Mouse (Mus musculus): Measurements from ENCODE around the gene Med13l. TPM values are rescaled to one million over a fixed set of nuclear protein-coding genes. Genes with fewer than 3 reads are reported as not detected.

Med13l gene
- total RNA-seq, 2 experiments from 2014 or later: 136 to 166 TPM

- no peak for ATAC-seq (replicated peaks; ENCODE audit: low FRiP score, poor library complexity, severe bottlenecking)
These were observed 59.9 kb downstream of the Med13l start for GRCm38 (mm10) chr5:118620330-118620910.

GRCm38 (mm10) chr5:118621877-118622276, 61.4 kb downstream of the Med13l start:
- ATAC-seq (replicated peaks; ENCODE audit: low FRiP score, poor library complexity, severe bottlenecking): no peak

DNA sequence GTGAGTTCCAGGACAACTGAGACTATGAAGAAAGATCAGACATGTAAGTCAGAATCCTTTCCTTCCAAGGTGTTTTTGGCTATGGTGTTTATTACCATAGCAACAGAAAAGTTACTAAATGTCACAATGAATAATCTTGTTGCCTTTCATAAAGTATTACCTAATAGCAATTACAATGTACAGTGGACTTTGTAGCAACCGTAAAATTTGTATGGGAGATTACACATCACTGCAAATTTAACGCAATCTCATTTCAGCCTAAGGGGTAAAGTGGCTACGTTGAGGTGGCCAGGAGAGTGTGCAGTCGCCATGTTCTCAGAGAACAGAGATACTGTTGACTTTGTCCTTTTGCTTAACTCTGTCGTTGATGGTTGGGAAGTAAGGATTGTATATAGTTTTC, 61.9 kb downstream of the Med13l start:
- ATAC-seq (replicated peaks; ENCODE audit: low FRiP score, poor library complexity, severe bottlenecking): no peak

- no peak for ATAC-seq (replicated peaks; ENCODE audit: low FRiP score, poor library complexity, severe bottlenecking)
These were observed 63.3 kb downstream of the Med13l start for GRCm38 (mm10) chr5:118623797-118624196.

- no peak for ATAC-seq (replicated peaks; ENCODE audit: low FRiP score, poor library complexity, severe bottlenecking)
These were observed 67.2 kb downstream of the Med13l start for GRCm38 (mm10) chr5:118627630-118628029.

DNA sequence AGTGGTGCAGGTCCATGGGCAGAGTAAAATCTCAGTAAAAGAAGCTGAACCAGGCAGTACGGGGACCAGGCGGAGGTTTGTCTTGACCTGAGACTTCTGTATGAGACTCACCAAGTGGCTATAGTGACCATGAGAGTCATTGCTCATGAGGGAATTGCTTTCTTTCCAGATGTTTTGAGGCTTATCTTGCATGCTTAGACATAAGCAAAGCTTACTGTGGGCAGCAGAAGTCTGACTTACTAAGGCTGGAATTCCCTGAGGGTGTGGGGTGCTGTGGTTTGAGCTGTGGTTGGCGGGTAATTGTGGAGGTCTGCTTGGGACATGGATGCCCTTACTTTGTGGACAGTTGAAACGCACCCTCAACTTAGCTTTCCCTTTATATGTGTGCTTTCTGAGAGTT, 67.7 kb downstream of the Med13l start:
- ATAC-seq (replicated peaks; ENCODE audit: low FRiP score, poor library complexity, severe bottlenecking): no peak

- no peak for ATAC-seq (replicated peaks; ENCODE audit: low FRiP score, poor library complexity, severe bottlenecking)
These were observed 71.9 kb downstream of the Med13l start for GRCm38 (mm10) chr5:118632346-118632745.

DNA sequence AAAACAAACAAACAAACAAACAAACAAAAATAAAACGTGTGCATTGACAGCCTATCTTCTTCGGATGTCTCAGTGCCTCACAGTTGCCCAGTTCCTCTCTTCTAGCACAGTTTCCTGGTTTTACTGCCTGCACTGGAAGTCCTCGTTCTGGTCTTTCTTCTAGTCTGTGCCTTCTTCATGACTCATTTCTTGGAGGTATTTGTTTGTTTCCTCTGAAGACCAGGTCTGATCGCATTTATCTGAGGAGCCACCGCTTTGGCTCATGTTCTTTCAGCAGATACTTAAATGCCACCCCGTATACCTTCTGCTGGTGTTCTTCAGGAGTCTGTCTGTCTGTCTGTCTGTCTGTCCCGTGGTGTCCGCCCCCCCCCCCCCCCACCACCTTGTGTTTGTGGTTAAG, 72.6 kb downstream of the Med13l start:
- ATAC-seq (replicated peaks; ENCODE audit: low FRiP score, poor library complexity, severe bottlenecking): no peak

GRCm38 (mm10) chr5:118635476-118636187, 75.2 kb downstream of the Med13l start:
- no peak for ATAC-seq (replicated peaks; ENCODE audit: low FRiP score, poor library complexity, severe bottlenecking)

DNA sequence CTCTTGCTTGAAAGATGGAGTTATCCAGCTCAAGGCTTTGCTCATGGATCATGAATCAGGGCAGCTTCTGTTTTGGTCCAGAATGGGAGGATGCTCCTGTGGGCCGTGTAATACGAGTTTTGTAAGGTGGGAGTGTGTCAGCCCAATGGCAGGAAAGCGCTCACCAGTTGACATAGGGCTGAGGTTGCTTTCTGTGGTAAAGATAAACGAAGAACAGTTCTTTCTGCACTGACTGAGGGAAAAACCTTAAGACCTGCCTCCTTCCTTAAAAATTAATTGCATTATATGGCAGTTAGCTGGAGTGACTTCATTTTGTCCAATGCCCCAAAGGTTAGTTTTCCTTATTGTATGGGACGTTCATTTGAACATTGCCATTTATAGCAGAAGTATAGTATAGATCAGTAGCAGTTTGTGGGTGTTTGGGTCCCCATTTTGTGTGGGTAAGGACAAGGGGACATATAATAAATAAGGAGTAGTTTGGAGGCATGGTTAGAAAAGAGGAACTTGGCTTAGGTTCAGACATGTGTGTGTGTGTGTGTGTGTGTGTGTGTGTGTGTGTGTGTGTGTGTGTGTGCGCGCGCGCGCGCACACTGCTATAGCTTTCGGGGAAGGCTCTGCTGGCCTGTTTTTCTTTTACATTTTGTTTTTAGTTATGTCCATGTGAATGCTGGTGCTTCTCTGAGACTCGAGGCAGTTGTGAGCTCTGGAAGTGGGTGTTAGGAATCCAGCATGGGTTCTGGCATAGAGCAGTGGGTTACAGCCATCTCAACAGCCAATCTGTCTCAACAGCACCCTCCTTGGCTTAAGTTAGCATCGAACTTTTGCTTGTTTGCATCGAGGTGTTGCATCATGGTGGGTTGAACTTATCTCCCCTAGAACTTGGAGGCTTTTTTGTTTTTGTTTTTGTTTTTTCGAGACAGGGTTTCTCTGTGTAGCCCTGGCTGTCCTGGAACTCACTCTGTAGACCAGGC, 76.2 kb downstream of the Med13l start:
- ATAC-seq (replicated peaks; ENCODE audit: low FRiP score, poor library complexity, severe bottlenecking): no peak

- ATAC-seq (replicated peaks; ENCODE audit: low FRiP score, poor library complexity, severe bottlenecking): no peak
These were observed 77.5 kb downstream of the Med13l start for GRCm38 (mm10) chr5:118637931-118638330.

GRCm38 (mm10) chr5:118638534-118639109, 78.1 kb downstream of the Med13l start:
- 0 out of 2 replicates have a peak, but pooled peaks have one; percentile 26 for ATAC-seq (replicated peaks; ENCODE audit: low FRiP score, poor library complexity, severe bottlenecking)

GRCm38 (mm10) chr5:118639117-118639707, 78.7 kb downstream of the Med13l start:
- no peak for ATAC-seq (replicated peaks; ENCODE audit: low FRiP score, poor library complexity, severe bottlenecking)

DNA sequence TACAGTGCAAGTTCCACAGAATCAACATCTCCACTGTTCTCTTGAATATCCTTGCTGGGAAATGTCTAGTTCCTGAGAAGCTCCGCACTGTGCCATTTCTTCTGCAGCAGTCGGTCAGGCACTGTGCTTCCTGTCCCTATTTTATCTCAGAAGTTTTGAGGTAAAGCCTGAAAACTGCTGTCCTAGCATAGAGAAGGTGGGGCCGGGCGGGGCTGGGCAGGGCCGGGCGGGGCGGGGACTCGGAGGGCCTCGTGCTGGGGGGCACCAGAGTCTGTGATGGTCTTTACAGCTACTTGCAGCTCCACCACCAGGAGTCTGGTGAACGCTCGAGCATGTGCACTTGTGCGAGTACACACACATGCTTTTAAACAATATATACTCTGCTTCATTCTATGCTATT, 83.6 kb downstream of the Med13l start:
- ATAC-seq (replicated peaks; ENCODE audit: low FRiP score, poor library complexity, severe bottlenecking): no peak

DNA sequence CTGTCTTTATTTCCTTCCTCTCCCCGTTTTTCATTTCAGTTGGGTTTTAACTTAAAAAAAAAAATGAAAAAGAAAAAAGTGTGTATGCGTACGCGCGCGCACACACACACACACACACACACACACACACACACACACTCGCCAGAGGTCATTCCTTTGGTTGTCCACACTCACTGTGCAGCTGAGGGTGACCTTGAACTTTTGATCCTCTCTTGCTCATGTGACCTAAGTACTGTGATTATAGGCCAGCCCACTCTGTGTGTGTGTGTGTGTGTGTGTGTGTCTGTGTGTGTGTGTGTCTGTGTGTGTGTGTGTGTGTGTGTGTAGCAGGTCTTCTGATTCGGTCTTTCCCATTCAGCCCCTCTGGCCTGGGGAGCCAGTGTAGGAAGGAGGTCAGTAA, 84.0 kb downstream of the Med13l start:
- ATAC-seq (replicated peaks; ENCODE audit: low FRiP score, poor library complexity, severe bottlenecking): no peak

- ATAC-seq (replicated peaks; ENCODE audit: low FRiP score, poor library complexity, severe bottlenecking): no peak
These were observed 84.8 kb downstream of the Med13l start for GRCm38 (mm10) chr5:118645196-118645805.

- no peak for ATAC-seq (replicated peaks; ENCODE audit: low FRiP score, poor library complexity, severe bottlenecking)
These were observed 86.4 kb downstream of the Med13l start for GRCm38 (mm10) chr5:118646897-118647296.

DNA sequence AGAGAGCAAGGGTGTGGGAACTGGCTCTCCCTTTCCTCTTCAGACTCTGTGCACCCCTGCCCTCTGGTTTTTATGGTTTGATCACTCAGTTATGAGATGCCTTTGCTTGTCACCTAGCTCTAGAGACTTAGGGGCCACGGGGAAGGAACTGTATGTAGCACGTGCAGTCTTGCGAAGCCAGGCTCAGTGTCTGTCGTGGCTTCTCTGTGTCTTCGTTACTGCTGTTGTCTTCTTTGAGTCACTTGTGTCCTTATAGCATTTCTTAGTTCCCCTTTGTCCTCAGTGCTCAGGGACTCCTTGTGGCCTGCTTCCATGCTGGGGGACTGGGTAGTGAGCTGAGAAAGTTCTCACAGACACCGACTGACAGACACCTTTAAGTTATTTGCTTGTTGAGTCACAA, 86.9 kb downstream of the Med13l start:
- no peak for ATAC-seq (replicated peaks; ENCODE audit: low FRiP score, poor library complexity, severe bottlenecking)

DNA sequence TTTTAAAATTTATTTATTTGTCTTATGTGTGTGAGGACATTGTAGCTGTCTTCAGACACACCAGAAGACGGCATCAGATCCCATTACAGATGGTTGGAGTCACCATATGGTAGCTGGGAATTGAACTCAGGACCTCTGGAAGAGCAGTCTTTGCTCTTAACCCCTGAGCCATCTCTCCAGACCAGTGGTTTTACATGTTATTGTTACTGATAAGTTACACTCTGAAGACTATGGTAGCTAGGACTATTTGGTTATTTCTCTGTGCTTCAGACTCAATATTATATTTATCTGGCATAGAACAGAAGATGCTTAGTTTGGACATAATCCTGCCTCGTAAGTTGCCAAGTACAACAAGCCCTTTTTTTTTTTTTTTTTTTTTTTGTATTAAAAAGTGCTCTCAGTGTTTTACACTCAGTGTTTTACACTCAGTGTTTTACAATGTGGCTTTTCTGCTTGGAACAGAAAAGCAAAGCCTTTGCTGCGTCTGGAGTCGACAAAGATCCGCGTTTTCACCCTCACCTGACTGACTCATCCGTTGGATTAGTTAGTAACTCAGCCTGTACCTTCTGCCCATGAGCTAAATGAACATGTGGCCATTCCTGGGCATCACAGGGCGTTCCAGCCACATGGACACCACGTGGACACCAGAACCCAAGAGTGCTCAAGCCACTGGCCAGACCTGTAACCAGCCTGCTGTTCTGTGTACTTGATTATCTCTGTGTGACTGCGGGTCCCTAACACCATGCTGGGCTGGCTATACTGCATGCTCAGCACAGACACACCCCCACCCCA, 88.9 kb downstream of the Med13l start:
- ATAC-seq (replicated peaks; ENCODE audit: low FRiP score, poor library complexity, severe bottlenecking): no peak
